Mouse (Mus musculus) MEL (cell line): ENCODE results near the gene Camta1.

Experiments used
- CHD1 ChIP-seq: IDR thresholded peaks from 2 replicates; pipeline ENCODE4 v1.6.1; 2012; ENCODE audit warnings: low read depth, mild to moderate bottlenecking, inconsistent platforms, low read length, improper control_type of control experiment
- CTCF ChIP-seq, 3 experiments: IDR thresholded peaks in 2 of 3; conservative IDR thresholded peaks in 1 of 3; 2 replicates each; pipeline ENCODE4 v1.5.1; 2011 to 2012; ENCODE audit warnings: low read length in 3 of 3, low read depth in 2 of 3, mild to moderate bottlenecking in 2 of 3, improper control_type of control experiment in 1 of 3, inconsistent platforms in 1 of 3, mixed read lengths in 1 of 3, moderate library complexity in 1 of 3; ENCODE audit not compliant: control insufficient read depth in 1 of 3, insufficient read depth in 1 of 3, poor library complexity in 1 of 3, severe bottlenecking in 1 of 3
- ELF1 ChIP-seq: IDR thresholded peaks from 2 replicates; pipeline ENCODE4 v1.6.1; 2014; ENCODE audit warnings: low read depth, mild to moderate bottlenecking, inconsistent platforms, low read length, improper control_type of control experiment, moderate library complexity
- EP300 ChIP-seq, 2 experiments: IDR thresholded peaks; 2 replicates each; pipeline ENCODE4 v1.6.1; 2011; ENCODE audit warnings: improper control_type of control experiment in 2 of 2, low read length in 2 of 2, low read depth in 1 of 2, mild to moderate bottlenecking in 1 of 2
- GATA1 ChIP-seq: IDR thresholded peaks from 2 replicates; pipeline ENCODE4 v1.6.1; 2011; ENCODE audit warnings: low read depth, low read length, improper control_type of control experiment
- JUND ChIP-seq: IDR thresholded peaks from 2 replicates; pipeline ENCODE4 v1.6.1; 2011; ENCODE audit warnings: low read depth, mild to moderate bottlenecking, improper control_type of control experiment, low read length
- POLR2A ChIP-seq, 2 experiments: IDR thresholded peaks; 2 replicates each; pipeline ENCODE4 v1.6.1; 2011 to 2012; ENCODE audit warnings: low read length in 2 of 2, mild to moderate bottlenecking in 2 of 2, control low read depth in 1 of 2, improper control_type of control experiment in 1 of 2, low read depth in 1 of 2, moderate library complexity in 1 of 2; ENCODE audit not compliant: control insufficient read depth in 1 of 2, insufficient read depth in 1 of 2, poor library complexity in 1 of 2
- POLR2AphosphoS2 ChIP-seq: IDR thresholded peaks from 2 replicates; pipeline ENCODE4 v1.6.1; 2011; ENCODE audit warnings: low read length, improper control_type of control experiment
- RAD21 ChIP-seq: IDR thresholded peaks from 2 replicates; pipeline ENCODE4 v1.6.1; 2011; ENCODE audit warnings: mild to moderate bottlenecking, low read depth, low read length, improper control_type of control experiment
- USF1 ChIP-seq: IDR thresholded peaks from 2 replicates; pipeline ENCODE4 v1.6.1; 2014; ENCODE audit warnings: low read depth, mild to moderate bottlenecking, inconsistent platforms, low read length, improper control_type of control experiment, moderate library complexity
- ZKSCAN1 ChIP-seq: IDR thresholded peaks from 2 replicates; pipeline ENCODE4 v1.6.1; 2012; ENCODE audit warnings: low read depth, mild to moderate bottlenecking, inconsistent platforms, low read length, improper control_type of control experiment, moderate library complexity

DNA sequence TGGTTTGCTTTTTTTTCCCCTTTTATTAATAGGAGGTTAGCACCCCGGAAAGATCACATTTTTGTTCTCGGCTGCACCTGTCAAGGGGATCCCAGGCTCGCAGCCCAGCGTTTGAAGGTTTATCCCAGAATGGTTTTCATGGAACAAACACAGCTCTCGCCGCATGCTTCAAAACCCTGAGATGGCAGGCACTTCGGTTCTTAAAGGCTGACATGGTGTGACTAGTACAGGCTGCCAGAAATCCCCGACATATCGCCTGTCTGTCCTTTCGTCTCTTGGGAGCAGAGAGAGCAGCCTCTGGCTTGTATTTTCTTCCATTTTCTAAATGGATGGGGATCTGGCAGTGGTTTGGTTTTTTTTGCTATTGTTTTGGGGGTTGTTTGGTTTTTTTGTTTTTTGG, 205.2 kb downstream of the Camta1 start:
- TF ChIP-seq ELF1 (no peak), CHD1 (no peak), USF1 (no peak), CTCF (IDR thresholded peaks at IDR 0.05 in 2 of 3, conservative IDR thresholded peaks at IDR 0.05 in 1 of 3; ENCODE audit: control insufficient read depth in 1 of 3, insufficient read depth in 1 of 3, low read depth in 2 of 3, low read length in 3 of 3, poor library complexity in 1 of 3, severe bottlenecking in 1 of 3) (no peak), POLR2A (IDR thresholded peaks at IDR 0.05; ENCODE audit: control insufficient read depth in 1 of 2, insufficient read depth in 1 of 2, low read depth in 1 of 2, low read length in 2 of 2, poor library complexity in 1 of 2) (no peak), GATA1 (no peak), JUND (no peak), EP300 (IDR thresholded peaks at IDR 0.05; ENCODE audit: low read depth in 1 of 2, low read length in 2 of 2) (no peak), ZKSCAN1 (no peak), RAD21 (no peak), POLR2AphosphoS2 (no peak)
